Mouse (Mus musculus): ENCODE results near the gene Ramp1. TPM values are rescaled to one million over a fixed set of nuclear protein-coding genes. Genes with fewer than 3 reads are reported as not detected.

Gene Ramp1
- total and polyA plus RNA-seq, 3 experiments, result 4.5 to 20.2 (median 5.8) TPM

DNA sequence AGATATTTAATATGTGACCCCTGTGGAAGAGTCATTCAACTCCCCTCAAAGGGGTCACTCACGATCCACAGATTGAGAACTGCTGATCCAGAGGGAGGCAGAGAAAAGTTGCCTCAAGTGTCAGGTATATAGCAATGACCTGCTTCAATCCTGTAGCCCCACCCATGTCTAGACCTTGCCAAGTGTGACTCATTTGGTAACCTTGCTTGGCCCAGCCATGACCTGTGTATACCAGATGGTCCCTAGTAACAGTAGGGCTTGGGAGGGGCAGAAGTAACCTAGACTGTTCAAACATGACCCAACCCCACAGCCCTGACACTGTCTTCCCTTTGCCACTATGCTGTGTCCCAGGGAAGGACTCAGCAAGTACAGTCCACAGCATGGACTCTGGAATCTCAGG, 61.1 kb downstream of the Ramp1 start:
- H3K27ac ChIP-seq, result no peak overlapping the region
- TF ChIP-seq POLR2A (IDR thresholded peaks at IDR 0.05; ENCODE audit: insufficient read depth, low read depth, low read length), result no peak
- no peak for TF ChIP-seq EP300 (IDR thresholded peaks at IDR 0.05; ENCODE audit: insufficient read depth, low read depth, low read length)
- no peak for TF ChIP-seq CTCF (IDR thresholded peaks at IDR 0.05)
- no peaks in the 10 kb centered on the region for H3K27me3 ChIP-seq (ENCODE audit: control insufficient read depth, insufficient read depth, low read length)
- no peak overlapping the region for H3K4me3 ChIP-seq
- intact Hi-C loops (cut with DNase I), result no loop called here
- H3K9ac ChIP-seq (ENCODE audit: low read depth, low read length), result no peak overlapping the region
- 83% methylated on average over 1 of the region's 1 CpGs for WGBS
- DNase-seq, result peak in 1 of 2 experiments; percentile 17
- H3K36me3 ChIP-seq (ENCODE audit: control insufficient read depth, insufficient read depth, low read length), result no peaks in the 10 kb centered on the region
- H3K4me1 ChIP-seq (ENCODE audit: control insufficient read depth, insufficient read depth, low read length), result no peaks in the 10 kb centered on the region
- no peaks in the 10 kb centered on the region for H3K79me2 ChIP-seq (replicated peaks; ENCODE audit: control insufficient read depth, insufficient read depth, low read length)

DNA sequence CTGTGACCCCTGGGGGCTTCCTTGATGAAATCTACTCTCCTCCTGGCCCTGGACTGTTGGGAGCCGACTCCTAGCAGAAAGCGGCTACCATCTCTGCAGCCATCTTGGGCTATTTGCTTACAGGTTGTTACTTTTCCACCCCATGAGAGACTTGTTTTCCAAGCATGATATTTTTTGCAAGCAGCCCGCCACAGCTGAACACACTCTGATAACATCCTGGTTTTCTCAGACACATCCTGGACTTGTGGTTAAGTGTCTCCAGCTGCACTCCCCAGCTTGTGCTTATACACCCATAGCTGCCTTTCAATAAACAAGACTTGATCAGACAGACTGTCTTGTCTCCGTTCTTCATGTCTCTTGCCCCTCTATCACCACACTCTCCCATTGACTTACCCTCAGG, 61.6 kb downstream of the Ramp1 start:
- no peak overlapping the region for H3K4me3 ChIP-seq
- 50% methylated on average over 4 of the region's 4 CpGs for WGBS
- no peaks in the 10 kb centered on the region for H3K27me3 ChIP-seq (ENCODE audit: control insufficient read depth, insufficient read depth, low read length)
- no peaks in the 10 kb centered on the region for H3K79me2 ChIP-seq (replicated peaks; ENCODE audit: control insufficient read depth, insufficient read depth, low read length)
- no peaks in the 10 kb centered on the region for H3K4me1 ChIP-seq (ENCODE audit: control insufficient read depth, insufficient read depth, low read length)
- H3K36me3 ChIP-seq (ENCODE audit: control insufficient read depth, insufficient read depth, low read length), result no peaks in the 10 kb centered on the region
- no peak overlapping the region for H3K9ac ChIP-seq (ENCODE audit: low read depth, low read length)
- TF ChIP-seq CTCF (IDR thresholded peaks at IDR 0.05) (no peak), POLR2A (IDR thresholded peaks at IDR 0.05; ENCODE audit: insufficient read depth, low read depth, low read length) (no peak), EP300 (IDR thresholded peaks at IDR 0.05; ENCODE audit: insufficient read depth, low read depth, low read length) (no peak)
- no peak for DNase-seq
- no peak overlapping the region for H3K27ac ChIP-seq
- intact Hi-C loops (cut with DNase I), result no loop called here

- H3K79me2 ChIP-seq (replicated peaks; ENCODE audit: control insufficient read depth, insufficient read depth, low read length), result peaks cover 3% of the 10 kb centered on the region; the same call in 1 of the 2 replicates
- 64% methylated on average over 5 of the region's 5 CpGs for WGBS
- intact Hi-C loops (cut with DNase I), result no loop called here
- no peak overlapping the region for H3K27ac ChIP-seq
- H3K36me3 ChIP-seq (ENCODE audit: control insufficient read depth, insufficient read depth, low read length), result no peaks in the 10 kb centered on the region
- H3K4me1 ChIP-seq (ENCODE audit: control insufficient read depth, insufficient read depth, low read length), result peaks cover 7% of the 10 kb centered on the region
- H3K4me3 ChIP-seq, result no peak overlapping the region
- TF ChIP-seq CTCF (IDR thresholded peaks at IDR 0.05), result no peak
- no peak for TF ChIP-seq EP300 (IDR thresholded peaks at IDR 0.05; ENCODE audit: insufficient read depth, low read depth, low read length)
- no peak for TF ChIP-seq POLR2A (IDR thresholded peaks at IDR 0.05; ENCODE audit: insufficient read depth, low read depth, low read length)
- DNase-seq, result no peak
- no peak overlapping the region for H3K9ac ChIP-seq (ENCODE audit: low read depth, low read length)
- no peaks in the 10 kb centered on the region for H3K27me3 ChIP-seq (ENCODE audit: control insufficient read depth, insufficient read depth, low read length)
These were observed 68.6 kb downstream of the Ramp1 start for GRCm38 (mm10) chr1:91248242-91248641.

GRCm38 (mm10) chr1:91248970-91249369, 69.3 kb downstream of the Ramp1 start:
- Histone ChIP-seq H3K36me3 (ENCODE audit: control insufficient read depth, insufficient read depth, low read length) (no peaks in the 10 kb centered on the region), H3K27ac (no peak overlapping the region), H3K4me1 (ENCODE audit: control insufficient read depth, insufficient read depth, low read length) (peaks cover 7% of the 10 kb centered on the region), H3K9ac (ENCODE audit: low read depth, low read length) (no peak overlapping the region), H3K27me3 (ENCODE audit: control insufficient read depth, insufficient read depth, low read length) (no peaks in the 10 kb centered on the region), H3K79me2 (replicated peaks; ENCODE audit: control insufficient read depth, insufficient read depth, low read length) (peaks cover 4% of the 10 kb centered on the region; the same call in 1 of the 2 replicates), H3K4me3 (no peak overlapping the region)
- TF ChIP-seq EP300 (IDR thresholded peaks at IDR 0.05; ENCODE audit: insufficient read depth, low read depth, low read length) (no peak), CTCF (IDR thresholded peaks at IDR 0.05) (no peak), POLR2A (IDR thresholded peaks at IDR 0.05; ENCODE audit: insufficient read depth, low read depth, low read length) (no peak)
- DNase-seq, result no peak
- intact Hi-C loops (cut with DNase I), result no loop called here
- WGBS, result 42% methylated on average over 4 of the region's 4 CpGs

DNA sequence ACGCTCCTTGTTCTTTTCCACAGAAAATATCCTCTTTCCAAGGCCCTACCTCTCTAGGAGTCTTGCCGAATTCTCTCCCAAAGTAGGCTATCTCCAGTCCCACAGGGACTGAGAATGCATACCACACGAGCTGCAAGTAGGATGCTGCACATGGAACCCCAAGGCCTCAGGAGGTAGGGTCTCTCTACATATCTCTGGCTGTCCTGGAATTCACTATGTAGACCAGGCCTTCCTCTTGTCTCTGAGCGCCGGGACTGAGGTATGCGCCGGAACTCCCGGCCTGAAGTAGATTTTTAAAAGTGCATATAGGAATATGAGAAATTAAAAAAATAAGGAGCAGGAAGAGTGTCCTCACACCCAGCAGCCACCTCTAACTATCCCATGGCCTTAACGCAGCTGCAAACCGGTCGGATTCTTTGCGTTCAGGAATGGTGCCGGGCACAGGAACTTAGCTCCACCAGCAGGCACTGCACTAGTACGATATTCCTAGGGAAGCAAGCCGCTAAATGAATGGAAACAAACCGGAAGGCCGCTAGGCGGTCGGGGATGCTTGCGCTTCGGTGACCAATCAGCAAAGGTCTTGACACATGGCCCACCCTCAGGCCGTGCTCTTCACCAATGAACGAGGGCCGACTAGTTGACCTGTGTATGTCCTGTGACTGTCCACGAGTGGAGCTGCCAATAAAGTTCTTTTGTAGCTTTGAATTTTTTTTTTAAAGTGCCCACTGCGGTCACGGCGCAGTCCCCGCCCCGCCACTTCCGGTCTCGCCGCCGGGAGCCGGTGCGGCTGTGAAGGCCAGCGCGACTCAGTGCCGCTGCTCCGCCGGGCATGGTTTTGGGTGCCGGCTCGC, 70.2 kb downstream of the Ramp1 start, which contains the start of gene Ube2f:
Gene Ube2f, plus strand, starts transcription at position 741 of the 851 bp plus-strand sequence.
- DNase-seq, result peak; percentile 91 to 95
- Histone ChIP-seq H3K9ac (ENCODE audit: low read depth, low read length) (peak within 1 kb of the TSS; percentile 93), H3K4me3 (peak within 1 kb of the TSS; percentile 91), H3K27ac (peak within 1 kb of the TSS; percentile 86), H3K36me3 (ENCODE audit: control insufficient read depth, insufficient read depth, low read length) (peaks cover 2% of the 10 kb centered on the region; the same call in 1 of the 2 replicates), H3K27me3 (ENCODE audit: control insufficient read depth, insufficient read depth, low read length) (no peaks in the 10 kb centered on the region), H3K4me1 (ENCODE audit: control insufficient read depth, insufficient read depth, low read length) (peaks cover 7% of the 10 kb centered on the region), H3K79me2 (replicated peaks; ENCODE audit: control insufficient read depth, insufficient read depth, low read length) (peaks cover 4% of the 10 kb centered on the region; the same call in 1 of the 2 replicates)
- WGBS, result under 1% methylated on average over 43 of the region's 43 CpGs
- peak; percentile 90 for TF ChIP-seq EP300 (IDR thresholded peaks at IDR 0.05; ENCODE audit: insufficient read depth, low read depth, low read length)
- peak; percentile 64 for TF ChIP-seq CTCF (IDR thresholded peaks at IDR 0.05)
- peak; percentile 76 for TF ChIP-seq POLR2A (IDR thresholded peaks at IDR 0.05; ENCODE audit: insufficient read depth, low read depth, low read length)
- intact Hi-C loops (cut with DNase I), result loop anchor here (1.0 kb wide), 1 partner anchor 49 kb away; the partner anchor contains the start of gene Scly

Data from heart, adult 2 months (tissue).